Mouse (Mus musculus): ENCODE data around the gene Kri1. TPM values are rescaled to one million over a fixed set of nuclear protein-coding genes. Genes with fewer than 3 reads are reported as not detected.

The Kri1 gene
- 6.8 TPM for polyA plus RNA-seq (2014; fragmentation: Illumina TruSeq; extraction: RNeasy Lipid Tissue Mini Kit (QIAGEN cat#74804); ENCODE audit: low read depth, low replicate concordance)

DNA sequence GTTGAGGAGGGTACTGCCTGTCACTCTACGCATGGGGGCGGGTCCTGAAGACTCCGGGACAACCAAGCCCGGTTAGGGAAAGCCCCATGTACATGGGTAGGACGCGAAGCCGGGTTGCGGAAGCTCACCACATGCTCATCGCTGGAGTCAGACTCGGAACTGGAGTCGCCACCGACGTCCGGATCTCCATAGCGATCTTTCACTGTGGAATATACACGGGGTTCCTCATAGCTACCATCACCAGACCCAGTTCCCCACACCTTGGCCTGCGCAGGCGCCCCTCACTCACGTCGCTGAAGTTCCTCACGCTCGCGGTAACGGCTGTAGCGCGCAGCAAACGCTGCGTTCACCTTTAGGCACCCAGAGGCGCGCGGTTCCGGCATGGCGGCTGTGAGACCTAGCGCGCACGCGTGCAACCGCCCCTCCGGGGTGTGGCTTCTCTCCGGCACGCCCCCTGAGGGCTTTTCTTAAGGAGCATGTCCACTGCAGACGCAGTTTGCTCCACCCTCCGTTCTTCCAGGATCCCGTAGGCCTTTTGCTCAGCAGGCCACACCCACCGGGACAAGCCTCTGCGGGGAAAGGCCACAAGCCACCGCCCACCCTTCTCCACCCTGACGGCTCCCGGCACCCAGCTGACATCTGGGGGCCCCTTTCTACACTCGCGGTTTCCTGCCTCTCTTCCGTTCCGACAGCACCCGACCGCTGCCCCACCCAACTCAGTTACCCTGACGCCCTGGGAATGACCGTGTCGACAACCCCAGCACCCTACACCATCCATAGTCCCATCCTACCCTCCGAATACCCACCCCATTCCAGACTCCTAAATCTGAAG lies at the start of gene Kri1:
Gene Kri1, minus strand, starts transcription at position 399 of the 832 bp plus-strand sequence.

GRCm38 (mm10) chr9:21320619-21321512 lies 33.1 kb upstream of the Kri1 start, which contains the start of gene Slc44a2:
Slc44a2 (plus strand) TSS chr9:21320698.

DNA sequence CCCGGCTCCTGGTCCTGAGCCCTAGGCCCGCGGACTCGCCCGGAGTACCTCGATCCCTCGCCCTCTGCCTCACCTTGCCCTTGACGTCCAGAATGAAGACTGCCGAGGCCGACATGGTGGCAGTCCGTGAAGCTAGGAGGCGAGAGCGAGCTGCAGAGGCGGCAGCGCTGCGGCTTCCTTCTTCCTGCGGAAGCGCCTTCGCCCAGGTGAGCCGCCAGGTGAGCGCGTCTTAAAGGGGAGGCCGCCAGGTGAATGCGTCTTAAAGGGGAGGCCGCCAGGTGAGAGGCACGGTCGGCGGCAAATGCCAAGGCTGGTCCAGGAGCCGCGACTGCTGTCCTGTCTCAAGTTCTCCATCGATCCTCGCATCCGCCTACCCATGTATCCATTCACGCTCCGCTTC lies 24.4 kb upstream of the Kri1 start, which contains the start of gene Ap1m2:
Gene Ap1m2, minus strand, starts transcription at position 204 of the 400 bp plus-strand sequence.

GRCm38 (mm10) chr9:21291022-21291787 lies 3.4 kb upstream of the Kri1 start, which contains the start of gene Cdkn2d:
Cdkn2d (minus strand) TSS chr9:21291407.

DNA sequence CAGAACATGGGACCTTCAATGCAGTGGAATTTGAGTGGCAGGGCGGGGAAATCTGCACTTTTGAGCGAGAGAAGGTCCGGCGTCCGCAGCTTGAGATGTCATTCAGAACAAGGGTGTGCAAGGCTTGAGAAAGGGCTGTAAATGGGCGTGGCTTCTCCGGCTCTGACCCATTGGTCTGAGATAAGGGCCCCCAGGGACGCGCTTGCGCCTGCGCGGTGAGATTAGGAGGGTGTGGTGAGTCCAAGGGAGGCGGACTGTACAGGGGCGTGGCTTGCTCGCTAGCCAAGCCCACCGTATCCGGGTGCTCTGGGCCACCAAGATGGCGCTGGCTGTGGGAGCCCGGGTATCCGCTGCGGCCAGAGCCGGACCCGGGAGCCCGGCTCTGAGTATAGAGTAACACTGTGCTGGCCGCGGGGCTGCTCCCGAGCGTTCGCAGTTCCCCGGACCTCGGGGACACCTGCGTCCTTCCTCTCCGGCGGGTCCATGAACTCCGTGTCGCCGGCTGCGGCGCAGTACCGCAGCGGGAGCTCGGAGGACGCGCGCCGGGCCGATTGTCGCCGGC lies 22.7 kb downstream of the Kri1 start, which contains the start of gene Atg4d:
Gene Atg4d, plus strand, starts transcription at position 294 of the 562 bp plus-strand sequence.

DNA sequence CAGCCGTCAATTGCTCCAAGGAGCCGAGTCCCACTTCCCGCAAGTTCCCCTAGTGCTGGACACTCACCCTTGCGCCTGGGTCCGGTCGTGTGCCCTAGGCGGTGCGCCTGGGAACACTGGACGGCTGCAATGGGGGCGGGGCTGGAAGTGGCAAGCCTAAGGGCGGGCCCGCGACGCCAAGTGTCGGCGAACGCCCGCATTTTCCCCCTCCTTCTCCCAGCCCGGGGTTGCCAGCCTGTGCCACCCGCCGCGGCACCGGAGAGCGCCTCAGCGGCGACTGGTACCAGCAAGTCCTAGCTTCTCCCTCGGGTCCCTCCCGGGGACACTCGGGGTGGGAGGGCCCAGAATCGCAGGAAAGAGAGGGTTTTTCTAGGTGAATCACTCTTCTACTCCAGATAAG lies 39.4 kb downstream of the Kri1 start, which contains the start of gene S1pr5:
Gene S1pr5, minus strand, starts transcription at position 118 of the 400 bp plus-strand sequence.

DNA sequence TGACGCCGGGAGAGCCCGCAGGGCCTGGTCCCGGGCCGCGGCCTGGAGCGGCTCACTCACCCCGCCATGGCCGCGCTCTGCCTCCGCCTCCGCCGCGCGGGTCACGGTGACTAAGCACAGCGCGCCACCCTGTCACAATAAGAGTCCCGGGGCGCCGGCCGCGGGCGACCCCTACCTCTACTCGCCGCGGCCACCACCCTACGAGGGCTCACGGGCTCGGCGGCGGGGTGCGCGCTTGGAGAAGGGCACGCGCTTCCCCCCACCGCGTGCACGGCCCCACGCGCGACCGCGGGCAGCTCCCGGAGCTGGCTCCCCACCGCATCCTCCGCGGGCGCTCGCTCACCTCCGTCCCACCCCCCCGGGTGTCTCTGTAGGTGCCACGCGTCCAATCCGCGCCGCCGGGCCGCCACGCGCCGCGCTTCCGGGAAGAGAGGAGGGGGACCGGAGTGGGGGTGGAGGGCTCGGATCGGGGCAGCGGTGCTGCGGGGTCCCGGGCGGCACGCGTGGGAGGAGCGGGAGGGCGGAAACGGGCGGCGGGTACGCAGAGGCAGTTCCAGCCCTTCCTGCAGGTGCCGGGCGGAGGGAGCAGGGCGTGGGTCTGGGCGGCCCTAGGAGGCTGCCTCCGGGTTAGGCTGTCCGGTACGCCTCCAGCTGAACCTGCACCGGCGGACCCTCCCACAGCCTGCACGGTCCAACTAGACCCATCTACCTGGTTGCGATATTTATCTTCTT lies 48.9 kb downstream of the Kri1 start, which contains the start of gene Keap1:
Gene Keap1, minus strand, starts transcription at position 629 of the 732 bp plus-strand sequence.

Other genes with a start within 250 kb of the Kri1 start
- gene Zglp1, start 220.9 kb downstream of the Kri1 start, polyA plus RNA-seq (2014; fragmentation: Illumina TruSeq; extraction: RNeasy Lipid Tissue Mini Kit (QIAGEN cat#74804); ENCODE audit: low read depth, low replicate concordance): not detected
- not detected for gene Gm49373, start 214.9 kb downstream of the Kri1 start, polyA plus RNA-seq (2014; fragmentation: Illumina TruSeq; extraction: RNeasy Lipid Tissue Mini Kit (QIAGEN cat#74804); ENCODE audit: low read depth, low replicate concordance)
- gene Fdx1l, start 214.4 kb downstream of the Kri1 start, polyA plus RNA-seq (2014; fragmentation: Illumina TruSeq; extraction: RNeasy Lipid Tissue Mini Kit (QIAGEN cat#74804); ENCODE audit: low read depth, low replicate concordance): not detected
- 8.2 TPM for gene Gm38431, start 196.0 kb downstream of the Kri1 start, polyA plus RNA-seq (2014; fragmentation: Illumina TruSeq; extraction: RNeasy Lipid Tissue Mini Kit (QIAGEN cat#74804); ENCODE audit: low read depth, low replicate concordance)
- gene Raver1, start 196.0 kb downstream of the Kri1 start, polyA plus RNA-seq (2014; fragmentation: Illumina TruSeq; extraction: RNeasy Lipid Tissue Mini Kit (QIAGEN cat#74804); ENCODE audit: low read depth, low replicate concordance): 2.4 TPM
- gene Tyk2, start 156.7 kb downstream of the Kri1 start, polyA plus RNA-seq (2014; fragmentation: Illumina TruSeq; extraction: RNeasy Lipid Tissue Mini Kit (QIAGEN cat#74804); ENCODE audit: low read depth, low replicate concordance): 2.0 TPM
- 7.8 TPM for gene Cdc37, start 138.0 kb downstream of the Kri1 start, polyA plus RNA-seq (2014; fragmentation: Illumina TruSeq; extraction: RNeasy Lipid Tissue Mini Kit (QIAGEN cat#74804); ENCODE audit: low read depth, low replicate concordance)
- gene Pde4a, start 122.3 kb downstream of the Kri1 start, polyA plus RNA-seq (2014; fragmentation: Illumina TruSeq; extraction: RNeasy Lipid Tissue Mini Kit (QIAGEN cat#74804); ENCODE audit: low read depth, low replicate concordance): 6.8 TPM
- 6.5 TPM for gene Keap1, start 48.6 kb downstream of the Kri1 start, polyA plus RNA-seq (2014; fragmentation: Illumina TruSeq; extraction: RNeasy Lipid Tissue Mini Kit (QIAGEN cat#74804); ENCODE audit: low read depth, low replicate concordance)
- not detected for gene S1pr5, start 39.5 kb downstream of the Kri1 start, polyA plus RNA-seq (2014; fragmentation: Illumina TruSeq; extraction: RNeasy Lipid Tissue Mini Kit (QIAGEN cat#74804); ENCODE audit: low read depth, low replicate concordance)
- 0.36 TPM for gene Atg4d, start 22.7 kb downstream of the Kri1 start, polyA plus RNA-seq (2014; fragmentation: Illumina TruSeq; extraction: RNeasy Lipid Tissue Mini Kit (QIAGEN cat#74804); ENCODE audit: low read depth, low replicate concordance)
- 23.7 TPM for gene Cdkn2d, start 3.4 kb upstream of the Kri1 start, polyA plus RNA-seq (2014; fragmentation: Illumina TruSeq; extraction: RNeasy Lipid Tissue Mini Kit (QIAGEN cat#74804); ENCODE audit: low read depth, low replicate concordance)
- 0.41 TPM for gene Ap1m2, start 24.4 kb upstream of the Kri1 start, polyA plus RNA-seq (2014; fragmentation: Illumina TruSeq; extraction: RNeasy Lipid Tissue Mini Kit (QIAGEN cat#74804); ENCODE audit: low read depth, low replicate concordance)
- gene Slc44a2, start 32.7 kb upstream of the Kri1 start, polyA plus RNA-seq (2014; fragmentation: Illumina TruSeq; extraction: RNeasy Lipid Tissue Mini Kit (QIAGEN cat#74804); ENCODE audit: low read depth, low replicate concordance): 18.0 TPM
- 61.2 TPM for gene Ilf3, start 79.9 kb upstream of the Kri1 start, polyA plus RNA-seq (2014; fragmentation: Illumina TruSeq; extraction: RNeasy Lipid Tissue Mini Kit (QIAGEN cat#74804); ENCODE audit: low read depth, low replicate concordance)
- not detected for gene Qtrt1, start 123.9 kb upstream of the Kri1 start, polyA plus RNA-seq (2014; fragmentation: Illumina TruSeq; extraction: RNeasy Lipid Tissue Mini Kit (QIAGEN cat#74804); ENCODE audit: low read depth, low replicate concordance)
- gene Dnm2, start 136.9 kb upstream of the Kri1 start, polyA plus RNA-seq (2014; fragmentation: Illumina TruSeq; extraction: RNeasy Lipid Tissue Mini Kit (QIAGEN cat#74804); ENCODE audit: low read depth, low replicate concordance): 42.4 TPM
- 1.9 TPM for gene Tmed1, start 222.3 kb upstream of the Kri1 start, polyA plus RNA-seq (2014; fragmentation: Illumina TruSeq; extraction: RNeasy Lipid Tissue Mini Kit (QIAGEN cat#74804); ENCODE audit: low read depth, low replicate concordance)
- 0.36 TPM for gene AB124611, start 238.2 kb upstream of the Kri1 start, polyA plus RNA-seq (2014; fragmentation: Illumina TruSeq; extraction: RNeasy Lipid Tissue Mini Kit (QIAGEN cat#74804); ENCODE audit: low read depth, low replicate concordance)